Mouse (Mus musculus) C2C12 (cell line): Measurements from ENCODE around the gene Lamc1. TPM values are rescaled to one million over a fixed set of nuclear protein-coding genes. Genes with fewer than 3 reads are reported as not detected.

Source experiments
- H3K27me3 ChIP-seq: one replicate; pipeline ENCODE4 v1.6.1; 2011; ENCODE audit not compliant: control insufficient read depth, insufficient read depth, insufficient read length
- H3K36me3 ChIP-seq: one replicate; pipeline ENCODE4 v1.6.1; 2011; ENCODE audit not compliant: control insufficient read depth, insufficient read depth
- H3K4me3 ChIP-seq: one replicate; pipeline ENCODE4 v1.5.1; 2011; ENCODE audit warnings: mild to moderate bottlenecking, control low read depth; ENCODE audit not compliant: poor library complexity, insufficient read depth, severe bottlenecking
- H3K79me2 ChIP-seq: one replicate; pipeline ENCODE4 v1.6.1; 2011; ENCODE audit not compliant: control insufficient read depth, insufficient read depth
- H3K79me3 ChIP-seq: one replicate; pipeline ENCODE4 v1.6.1; 2011; ENCODE audit warnings: low read depth, control low read depth
- H3ac ChIP-seq: one replicate; pipeline ENCODE3; 2011; ENCODE audit warnings: low read depth; ENCODE audit not compliant: control insufficient read depth, insufficient read length
- CEBPB ChIP-seq: IDR thresholded peaks from one replicate; pipeline ENCODE4 v1.6.1; 2011; ENCODE audit warnings: low read depth, mild to moderate bottlenecking, control low read depth, moderate library complexity
- CTCF ChIP-seq: IDR thresholded peaks from one replicate; pipeline ENCODE4 v1.5.1; 2011; ENCODE audit not compliant: control insufficient read depth, insufficient read depth, insufficient read length
- FOSL1 ChIP-seq: IDR thresholded peaks from one replicate; pipeline ENCODE4 v1.8.0; 2011; ENCODE audit warnings: mild to moderate bottlenecking, low read length; ENCODE audit not compliant: poor library complexity, insufficient read depth, severe bottlenecking
- MAX ChIP-seq: IDR thresholded peaks from one replicate; pipeline ENCODE4 v1.6.1; 2011; ENCODE audit warnings: mild to moderate bottlenecking, control low read depth
- MYOD1 ChIP-seq: IDR thresholded peaks from one replicate; pipeline ENCODE4 v1.6.1; 2011; ENCODE audit warnings: low read depth; ENCODE audit not compliant: control insufficient read depth, insufficient read length
- MYOG ChIP-seq: IDR thresholded peaks from one replicate; pipeline ENCODE4 v1.6.1; 2011; ENCODE audit not compliant: control insufficient read depth, insufficient read length; ENCODE audit errors: extremely low read depth
- USF1 ChIP-seq: IDR thresholded peaks from one replicate; pipeline ENCODE4 v1.6.1; 2011; ENCODE audit warnings: low read depth, mild to moderate bottlenecking, control low read depth, moderate library complexity
- polyA plus RNA-seq: library from polyadenylated mRNA; unstranded; fragments of >200 nt; fragmentation: generic; extraction: Trizol; gene quantifications from one replicate; pipeline ENCODE4 v1.2.1, GENCODE M21; 2012; ENCODE audit warnings: missing spikeins

Lamc1 gene
- polyA plus RNA-seq, 1 experiment, result 35.5 TPM

- TF ChIP-seq MYOD1 (no peak), MAX (no peak), USF1 (no peak)
- Histone ChIP-seq H3ac (no peak overlapping the region), H3K27me3 (no peaks in the 10 kb centered on the region), H3K4me3 (no peak overlapping the region), H3K79me3 (peaks cover 14% of the 10 kb centered on the region), H3K79me2 (peaks cover 82% of the 10 kb centered on the region), H3K36me3 (peaks cover under 1% of the 10 kb centered on the region)
Observed at GRCm38 (mm10) chr1:153269681-153270080, 62.9 kb downstream of the Lamc1 start.

DNA sequence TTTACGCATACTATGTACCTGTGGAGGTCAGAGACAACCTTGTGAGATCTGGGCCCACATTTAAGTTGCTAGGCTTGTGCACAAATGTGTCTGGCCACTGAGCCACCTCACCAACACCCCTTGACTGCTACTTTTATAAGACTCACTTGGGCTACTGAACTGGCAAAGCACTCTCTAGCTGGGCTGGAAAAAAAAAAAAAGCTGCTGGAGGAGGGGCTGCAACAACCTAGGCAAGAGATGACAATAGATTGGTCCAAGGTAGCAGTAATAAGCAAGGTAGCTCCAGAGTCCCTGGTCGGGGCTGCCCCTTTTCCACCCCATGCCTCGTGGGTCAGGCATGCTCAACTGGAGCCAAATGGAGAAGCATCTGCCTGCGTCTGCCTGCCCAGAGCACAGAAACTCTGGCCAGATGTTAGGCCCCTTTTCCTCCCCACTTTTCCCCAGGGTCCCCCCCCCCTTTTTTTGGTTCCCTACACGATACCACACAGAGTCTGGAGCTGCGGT is 63.7 kb downstream of the Lamc1 start:
- TF ChIP-seq FOSL1, result no peak
- no peak for TF ChIP-seq MYOD1
- no peak for TF ChIP-seq CTCF
- no peak for TF ChIP-seq CEBPB
- TF ChIP-seq MYOG, result no peak
- TF ChIP-seq MAX, result no peak
- TF ChIP-seq USF1, result no peak
- Histone ChIP-seq H3ac (no peak overlapping the region), H3K79me2 (peaks cover 84% of the 10 kb centered on the region), H3K79me3 (peaks cover 18% of the 10 kb centered on the region), H3K36me3 (no peaks in the 10 kb centered on the region), H3K27me3 (no peaks in the 10 kb centered on the region), H3K4me3 (no peak overlapping the region)

- H3K79me3 ChIP-seq, result peaks cover 18% of the 10 kb centered on the region
- H3K27me3 ChIP-seq, result no peaks in the 10 kb centered on the region
- no peak overlapping the region for H3K4me3 ChIP-seq
- no peak for TF ChIP-seq MYOD1
- no peak for TF ChIP-seq MAX
- TF ChIP-seq USF1, result no peak
- no peak for TF ChIP-seq CEBPB
- no peak for TF ChIP-seq FOSL1
- TF ChIP-seq MYOG, result no peak
- no peak for TF ChIP-seq CTCF
- H3ac ChIP-seq, result no peak overlapping the region
- peaks cover 84% of the 10 kb centered on the region for H3K79me2 ChIP-seq
- H3K36me3 ChIP-seq, result no peaks in the 10 kb centered on the region
Observed at GRCm38 (mm10) chr1:153268306-153268705, 64.3 kb downstream of the Lamc1 start.

- H3K4me3 ChIP-seq, result no peak overlapping the region
- no peaks in the 10 kb centered on the region for H3K27me3 ChIP-seq
- peaks cover 88% of the 10 kb centered on the region for H3K79me2 ChIP-seq
- peaks cover 18% of the 10 kb centered on the region for H3K79me3 ChIP-seq
- peaks cover 4% of the 10 kb centered on the region for H3K36me3 ChIP-seq
- H3ac ChIP-seq, result no peak overlapping the region
- TF ChIP-seq MAX (no peak), CTCF (no peak), USF1 (no peak), FOSL1 (no peak), MYOG (no peak), CEBPB (no peak), MYOD1 (no peak)
Observed at GRCm38 (mm10) chr1:153267730-153268129, 64.9 kb downstream of the Lamc1 start.

DNA sequence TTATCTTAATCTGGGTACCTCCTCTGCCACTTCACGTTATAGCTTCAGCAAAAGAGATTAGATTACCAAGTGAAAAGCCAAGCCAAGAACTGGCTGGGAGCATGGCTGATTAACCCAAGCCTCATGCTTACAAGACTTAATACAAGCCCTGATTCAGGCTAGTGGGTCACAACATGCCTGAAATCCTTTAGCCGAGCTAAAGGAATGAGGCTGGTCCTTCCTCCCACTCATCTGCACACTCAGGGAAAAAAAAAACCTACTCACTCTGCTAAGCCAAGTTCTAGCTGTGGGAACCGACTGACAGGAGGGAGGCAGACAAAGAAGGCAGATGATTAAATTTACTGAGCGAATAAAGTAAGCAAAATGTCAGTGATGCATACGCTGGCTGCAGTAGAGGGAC is 65.7 kb downstream of the Lamc1 start:
- Histone ChIP-seq H3K4me3 (no peak overlapping the region), H3K36me3 (peaks cover 11% of the 10 kb centered on the region), H3K79me3 (peaks cover 21% of the 10 kb centered on the region), H3K79me2 (peaks cover 84% of the 10 kb centered on the region), H3K27me3 (no peaks in the 10 kb centered on the region), H3ac (no peak overlapping the region)
- TF ChIP-seq FOSL1 (no peak), MAX (no peak), MYOG (no peak), USF1 (no peak), MYOD1 (no peak), CTCF (no peak), CEBPB (no peak)

DNA sequence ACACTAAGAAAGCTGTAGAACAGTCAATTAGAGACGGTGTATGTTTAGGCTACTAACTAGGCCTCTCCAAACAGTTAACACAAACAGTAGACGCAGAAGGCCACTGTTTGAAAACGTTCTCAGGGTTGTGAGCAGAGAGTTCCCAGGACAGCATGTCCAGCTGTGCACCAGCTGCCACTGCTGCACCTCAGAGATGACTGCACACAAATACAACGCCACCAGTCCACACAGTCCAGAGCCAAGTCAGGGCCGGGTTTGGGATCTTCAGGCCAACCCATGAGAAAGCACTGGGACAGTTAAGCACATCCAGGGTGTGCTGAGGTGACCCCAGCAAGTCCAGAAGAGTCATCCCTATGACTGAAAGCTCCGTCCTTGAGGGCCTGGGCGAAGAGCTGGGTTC is 67.0 kb downstream of the Lamc1 start:
- H3K79me2 ChIP-seq, result peaks cover 73% of the 10 kb centered on the region
- no peaks in the 10 kb centered on the region for H3K27me3 ChIP-seq
- H3ac ChIP-seq, result no peak overlapping the region
- TF ChIP-seq MYOG (no peak), MYOD1 (no peak), CTCF (no peak), CEBPB (no peak), FOSL1 (no peak), USF1 (no peak), MAX (no peak)
- peaks cover 19% of the 10 kb centered on the region for H3K79me3 ChIP-seq
- peaks cover 17% of the 10 kb centered on the region for H3K36me3 ChIP-seq
- H3K4me3 ChIP-seq, result no peak overlapping the region
